7 mouse cellular contexts compared by ENCODE assay signal in genomic region chr7:16980348-16980747, GRCm38 (mm10). TPM values are rescaled to one million over a fixed set of nuclear protein-coding genes. Genes with fewer than 3 reads are reported as not detected.
DNase-seq lines count a peak whose midpoint lies in the region; ATAC-seq lines count a peak whose summit lies in the region.

No protein-coding gene starts in this region.

- H3K4me2 ChIP-seq in forebrain, embryonic 12.5 days: peak overlapping the region; percentile 47
- peak overlapping the region; percentile 53 for H3K4me2 ChIP-seq in hindbrain, embryonic 16.5 days (ENCODE audit: low read length)
- peak overlapping the region; percentile 51 for H3K4me2 ChIP-seq in lung, embryonic 15.5 days

- peak overlapping the region; percentile 78 for H3K27ac ChIP-seq in forebrain, embryonic 12.5 days
- H3K27ac ChIP-seq in hindbrain, embryonic 16.5 days (ENCODE audit: low read depth, low read length): peak overlapping the region; percentile 69
- peak overlapping the region; percentile 78 for H3K27ac ChIP-seq in lung, embryonic 15.5 days

- peaks cover 30% of the 10 kb centered on the region for H3K4me1 ChIP-seq in forebrain, embryonic 12.5 days
- peaks cover 23% of the 10 kb centered on the region for H3K4me1 ChIP-seq in hindbrain, embryonic 16.5 days (ENCODE audit: control insufficient read depth, insufficient read depth, low read depth, low read length)
- peaks cover 18% of the 10 kb centered on the region for H3K4me1 ChIP-seq in lung, embryonic 15.5 days

- H3K4me3 ChIP-seq in forebrain, embryonic 12.5 days (replicated peaks): peak overlapping the region; percentile 21; the same call in 1 of the 2 replicates
- peak overlapping the region; percentile 22; the same call in 1 of the 2 replicates for H3K4me3 ChIP-seq in hindbrain, embryonic 16.5 days (ENCODE audit: low read length)
- H3K4me3 ChIP-seq in lung, embryonic 15.5 days: peak overlapping the region; percentile 23

- peaks cover 2% of the 10 kb centered on the region; the same call in 1 of the 2 replicates for H3K36me3 ChIP-seq in forebrain, embryonic 12.5 days (replicated peaks)
- H3K36me3 ChIP-seq in hindbrain, embryonic 16.5 days (ENCODE audit: control insufficient read depth, insufficient read depth, low read length): no peaks in the 10 kb centered on the region
- no peaks in the 10 kb centered on the region for H3K36me3 ChIP-seq in lung, embryonic 15.5 days

- H3K9ac ChIP-seq in forebrain, embryonic 12.5 days: 0 out of 2 replicates have a peak overlapping the region, but pooled peaks have one; percentile 43
- peak overlapping the region; percentile 50 for H3K9ac ChIP-seq in hindbrain, embryonic 16.5 days (ENCODE audit: low read depth, low read length)
- H3K9ac ChIP-seq in lung, embryonic 15.5 days: peak overlapping the region; percentile 14; the same call in 1 of the 2 replicates

- DNase-seq in ovary, postnatal 36 days (ENCODE audit: low spot score): peak; percentile 20
- DNase-seq in ovary, adult 18-20 months (ENCODE audit: low spot score): no peak
- peak; percentile 36 to 68 for DNase-seq in spleen, postnatal 4 days (ENCODE audit: low spot score in 2 of 2)

- H3K9me3 ChIP-seq in forebrain, embryonic 12.5 days: no peaks in the 10 kb centered on the region
- no peaks in the 10 kb centered on the region for H3K9me3 ChIP-seq in hindbrain, embryonic 16.5 days (ENCODE audit: control insufficient read depth, low read length)
- no peaks in the 10 kb centered on the region for H3K9me3 ChIP-seq in lung, embryonic 15.5 days

- 11% methylated on average over 12 of the region's 12 CpGs for WGBS in forebrain, embryonic 12.5 days
- WGBS in hindbrain, embryonic 16.5 days: 7% methylated on average over 12 of the region's 12 CpGs
- 0% methylated on average over 12 of the region's 12 CpGs for WGBS in lung, embryonic 15.5 days

- ATAC-seq in activated CD4-positive, CD25-positive, alpha-beta regulatory T cell, adult 4 months: peak; percentile 36
- 0 out of 2 replicates have a peak, but pooled peaks have one; percentile 15 for ATAC-seq in forebrain, embryonic 12.5 days (ENCODE audit: low FRiP score)
- ATAC-seq in hindbrain, embryonic 16.5 days: peak; percentile 43; the same call in 1 of the 2 replicates
- ATAC-seq in lung, embryonic 15.5 days (ENCODE audit: borderline replicate concordance, extremely low read depth, low FRiP score, low TSS enrichment): peak; percentile 81

- no peaks in the 10 kb centered on the region for H3K27me3 ChIP-seq in forebrain, embryonic 12.5 days
- H3K27me3 ChIP-seq in hindbrain, embryonic 16.5 days (replicated peaks; ENCODE audit: control insufficient read depth, insufficient read depth, low read length): no peaks in the 10 kb centered on the region
- no peaks in the 10 kb centered on the region for H3K27me3 ChIP-seq in lung, embryonic 15.5 days

RNA-seq across cellular contexts. Expression of gene Gm42372, which starts 2.5 kb away (rescaled TPM):
- 1 to 10 TPM; 3.6 to 4.2 TPM for polyA plus RNA-seq in activated CD4-positive, CD25-positive, alpha-beta regulatory T cell, adult 4 months (2017; shearing (Covaris generic))
- polyA plus RNA-seq in forebrain, embryonic 12.5 days (2016; fragmentation: Nextera tagmentation; extraction: Ambion mirVana): 1.6 and 1.7 TPM in 2 replicates
- polyA plus RNA-seq in hindbrain, embryonic 16.5 days (2015; fragmentation: Nextera tagmentation; extraction: Ambion mirVana): 5.7 and 7.4 TPM in 2 replicates
- 0.16 and 0.17 TPM in 2 replicates for polyA plus RNA-seq in lung, embryonic 15.5 days (2015; fragmentation: Nextera tagmentation; extraction: Ambion mirVana)

RNA-seq across cellular contexts. Expression of gene Ccdc8, which starts 12.2 kb away (rescaled TPM):
- polyA plus RNA-seq in activated CD4-positive, CD25-positive, alpha-beta regulatory T cell, adult 4 months (2017; shearing (Covaris generic)): under 1 TPM in 1 of 2 experiments, not detected in 1; 0.16 TPM
- 9.1 and 11.5 TPM in 2 replicates for polyA plus RNA-seq in forebrain, embryonic 12.5 days (2016; fragmentation: Nextera tagmentation; extraction: Ambion mirVana)
- 7.9 and 9.9 TPM in 2 replicates for polyA plus RNA-seq in hindbrain, embryonic 16.5 days (2015; fragmentation: Nextera tagmentation; extraction: Ambion mirVana)
- polyA plus RNA-seq in lung, embryonic 15.5 days (2015; fragmentation: Nextera tagmentation; extraction: Ambion mirVana): 34.9 and 35.9 TPM in 2 replicates

RNA-seq across cellular contexts. Expression of gene Pnmal1, which starts 20.9 kb away (rescaled TPM):
- polyA plus RNA-seq in activated CD4-positive, CD25-positive, alpha-beta regulatory T cell, adult 4 months (2017; shearing (Covaris generic)): not detected
- polyA plus RNA-seq in forebrain, embryonic 12.5 days (2016; fragmentation: Nextera tagmentation; extraction: Ambion mirVana): 32.3 and 37.0 TPM in 2 replicates
- 57.4 and 58.3 TPM in 2 replicates for polyA plus RNA-seq in hindbrain, embryonic 16.5 days (2015; fragmentation: Nextera tagmentation; extraction: Ambion mirVana)
- polyA plus RNA-seq in lung, embryonic 15.5 days (2015; fragmentation: Nextera tagmentation; extraction: Ambion mirVana): 0.11 and 0.36 TPM in 2 replicates

RNA-seq across cellular contexts. Expression of gene Pnmal2, which starts 35.9 kb away (rescaled TPM):
- not detected for polyA plus RNA-seq in activated CD4-positive, CD25-positive, alpha-beta regulatory T cell, adult 4 months (2017; shearing (Covaris generic))
- 52.6 and 53.3 TPM in 2 replicates for polyA plus RNA-seq in forebrain, embryonic 12.5 days (2016; fragmentation: Nextera tagmentation; extraction: Ambion mirVana)
- 143 and 146 TPM in 2 replicates for polyA plus RNA-seq in hindbrain, embryonic 16.5 days (2015; fragmentation: Nextera tagmentation; extraction: Ambion mirVana)
- 6.2 and 6.6 TPM in 2 replicates for polyA plus RNA-seq in lung, embryonic 15.5 days (2015; fragmentation: Nextera tagmentation; extraction: Ambion mirVana)

RNA-seq across cellular contexts. Expression of gene Ppp5c, which starts 47.4 kb away (rescaled TPM):
- 10 to 100 TPM; 49.6 to 63.3 TPM for polyA plus RNA-seq in activated CD4-positive, CD25-positive, alpha-beta regulatory T cell, adult 4 months (2017; shearing (Covaris generic))
- polyA plus RNA-seq in forebrain, embryonic 12.5 days (2016; fragmentation: Nextera tagmentation; extraction: Ambion mirVana): 107 and 112 TPM in 2 replicates
- 132 and 138 TPM in 2 replicates for polyA plus RNA-seq in hindbrain, embryonic 16.5 days (2015; fragmentation: Nextera tagmentation; extraction: Ambion mirVana)
- 107 and 110 TPM in 2 replicates for polyA plus RNA-seq in lung, embryonic 15.5 days (2015; fragmentation: Nextera tagmentation; extraction: Ambion mirVana)

Comparison
In these comparisons a context has a peak if more than half of its experiments do, and no peak if none do; other contexts are left out.
1. ATAC-seq: peak in every context shown above with its lines; median percentile 81 in lung, embryonic 15.5 days; 43 in hindbrain, embryonic 16.5 days; 36 in activated CD4-positive, CD25-positive, alpha-beta regulatory T cell, adult 4 months; 15 in forebrain, embryonic 12.5 days.
2. RNA of gene Pnmal1, which starts 20.9 kb away (polyA plus RNA-seq): 57.4 to 58.3 TPM in hindbrain, embryonic 16.5 days and 32.3 to 37.0 TPM in forebrain, embryonic 12.5 days; 0.11 to 0.36 TPM in lung, embryonic 15.5 days and not detected in activated CD4-positive, CD25-positive, alpha-beta regulatory T cell, adult 4 months; every median in the first group is over 10 times any median in the second.
3. Peak in every context shown above with its lines, with median percentiles within 50 percentile points of each other: H3K27ac ChIP-seq, H3K4me2 ChIP-seq, H3K4me3 ChIP-seq and H3K9ac ChIP-seq.